Mouse (Mus musculus) forebrain, embryonic 10.5 days (tissue): ENCODE measurements around the gene Synj2. TPM values are rescaled to one million over a fixed set of nuclear protein-coding genes. Genes with fewer than 3 reads are reported as not detected.

ENCODE experiments used
- polyA plus RNA-seq: library from polyadenylated mRNA; unstranded; fragments of >200 nt; fragmentation: Nextera tagmentation; extraction: Ambion mirVana; gene quantifications from 2 replicates; pipeline ENCODE4 v1.2.1, GENCODE M21; 2016

The Synj2 gene
- polyA plus RNA-seq, 1 experiment from 2014 or later: 0.90 TPM

Other genes starting within 250 kb of the Synj2 start
- gene Snx9, start 100.0 kb upstream of the Synj2 start, polyA plus RNA-seq: 12.9 and 14.8 TPM in 2 replicates
- 6.6 and 8.9 TPM in 2 replicates for gene Serac1, start 138.5 kb downstream of the Synj2 start, polyA plus RNA-seq
- gene Gtf2h5, start 138.5 kb downstream of the Synj2 start, polyA plus RNA-seq: 169 and 173 TPM in 2 replicates
- 136 and 142 TPM in 2 replicates for gene Tulp4, start 165.2 kb downstream of the Synj2 start, polyA plus RNA-seq